Mouse (Mus musculus): ENCODE measurements around the gene Ankrd26.
"Not testable (repeated sequence)": the region's sequence is repeated elsewhere in the genome, so short reads cannot be mapped to it uniquely, and the experiment has no call there.

The Ankrd26 gene

GRCm38 (mm10) chr6:118561745-118562609 is at the start of gene Ankrd26:
TSS of gene Ankrd26 (minus strand) at chr6:118562226.
- DNase-seq (ENCODE audit: low spot score in 2 of 2): peak; percentile 89 to 96

GRCm38 (mm10) chr6:118608906-118609305 is 46.9 kb upstream of the Ankrd26 start:
- DNase-seq (ENCODE audit: low spot score in 2 of 2): no peak

GRCm38 (mm10) chr6:118605974-118606373 is 43.9 kb upstream of the Ankrd26 start:
- peak in 1 of 2 experiments; percentile 29 for DNase-seq (ENCODE audit: low spot score in 2 of 2)

- no peak for DNase-seq (ENCODE audit: low spot score in 2 of 2)
These were observed 41.8 kb upstream of the Ankrd26 start for GRCm38 (mm10) chr6:118603825-118604224.

- no peak for DNase-seq (ENCODE audit: low spot score in 2 of 2)
These were observed 33.6 kb upstream of the Ankrd26 start for GRCm38 (mm10) chr6:118595681-118596055.

- DNase-seq (ENCODE audit: low spot score in 2 of 2): no peak
These were observed 33.0 kb upstream of the Ankrd26 start for GRCm38 (mm10) chr6:118594833-118595680.

GRCm38 (mm10) chr6:118594070-118594469 is 32.0 kb upstream of the Ankrd26 start:
- no peak for DNase-seq (ENCODE audit: low spot score in 2 of 2)

GRCm38 (mm10) chr6:118593377-118594061 is 31.5 kb upstream of the Ankrd26 start:
- DNase-seq (ENCODE audit: low spot score in 2 of 2): peak in 1 of 2 experiments; percentile 21

- no peak for DNase-seq (ENCODE audit: low spot score in 2 of 2)
These were observed 30.8 kb upstream of the Ankrd26 start for GRCm38 (mm10) chr6:118592662-118593376.

GRCm38 (mm10) chr6:118578741-118579140 is 16.7 kb upstream of the Ankrd26 start:
- DNase-seq (ENCODE audit: low spot score in 2 of 2): not testable (repeated sequence)

- no peak for DNase-seq (ENCODE audit: low spot score in 2 of 2)
These were observed 12.3 kb upstream of the Ankrd26 start for GRCm38 (mm10) chr6:118574351-118574750.

- DNase-seq (ENCODE audit: low spot score in 2 of 2): no peak
These were observed 5.8 kb upstream of the Ankrd26 start for GRCm38 (mm10) chr6:118567816-118568215.

- no peak for DNase-seq (ENCODE audit: low spot score in 2 of 2)
These were observed 801 bp downstream of the Ankrd26 start for GRCm38 (mm10) chr6:118561225-118561624.

- DNase-seq (ENCODE audit: low spot score in 2 of 2): no peak
These were observed 23.4 kb downstream of the Ankrd26 start for GRCm38 (mm10) chr6:118538627-118539026.

GRCm38 (mm10) chr6:118537201-118537600 is 24.8 kb downstream of the Ankrd26 start:
- DNase-seq (ENCODE audit: low spot score in 2 of 2): not testable (repeated sequence)

- no peak for DNase-seq (ENCODE audit: low spot score in 2 of 2)
These were observed 26.7 kb downstream of the Ankrd26 start for GRCm38 (mm10) chr6:118535321-118535720.

- no peak for DNase-seq (ENCODE audit: low spot score in 2 of 2)
These were observed 28.6 kb downstream of the Ankrd26 start for GRCm38 (mm10) chr6:118533381-118533780.

- no peak for DNase-seq (ENCODE audit: low spot score in 2 of 2)
These were observed 41.4 kb downstream of the Ankrd26 start for GRCm38 (mm10) chr6:118520668-118521067.

- no peak for DNase-seq (ENCODE audit: low spot score in 2 of 2)
These were observed 48.6 kb downstream of the Ankrd26 start for GRCm38 (mm10) chr6:118513335-118514012.

GRCm38 (mm10) chr6:118499010-118499409 is 63.0 kb downstream of the Ankrd26 start:
- DNase-seq (ENCODE audit: low spot score in 2 of 2): no peak

- DNase-seq (ENCODE audit: low spot score in 2 of 2): no peak
These were observed 79.9 kb downstream of the Ankrd26 start for GRCm38 (mm10) chr6:118482125-118482524.
